Mouse (Mus musculus) midbrain, postnatal 0 days (tissue): ENCODE measurements at regions not wholly inside any gene's neighbourhood (a gene's known extent, or its start where the extent isn't known, plus 50 kb on each side); places are given as distances from the start of the nearest gene placed in this dataset.

Experiments
- ATAC-seq: fragments of 200-750 bp; cut with Nextera tagmentation; 2 replicates; pipeline ENCODE4 v1.8.0; 2017; ENCODE audit warnings: moderate number of reproducible peaks, mild to moderate bottlenecking, moderate TSS enrichment, moderate library complexity; ENCODE audit not compliant: low FRiP score
- DNase-seq: peaks from one replicate; pipeline ENCODE4 v3.0.0-alpha.2; 2015; ENCODE audit warnings: low spot score
- H3K27ac ChIP-seq: fragments of 300-500 bp; sonication (generic); 2 replicates; pipeline ENCODE4 v1.5.1; 2014; ENCODE audit warnings: low read depth, mild to moderate bottlenecking, low read length, mixed read lengths
- H3K27me3 ChIP-seq: fragments of 300-500 bp; sonication (generic); 2 replicates; pipeline ENCODE4 v1.6.1; 2014; ENCODE audit warnings: low read length, control low read depth, mixed read lengths; ENCODE audit not compliant: insufficient read depth
- H3K36me3 ChIP-seq: fragments of 300-500 bp; sonication (generic); 2 replicates; pipeline ENCODE4 v1.6.1; 2014; ENCODE audit warnings: low read length, control low read depth, mixed read lengths; ENCODE audit not compliant: insufficient read depth
- H3K4me1 ChIP-seq: fragments of 300-500 bp; sonication (generic); 2 replicates; pipeline ENCODE4 v1.6.1; 2014; ENCODE audit warnings: mild to moderate bottlenecking, control low read depth, antibody characterized with exemption, low read length, mixed read lengths; ENCODE audit not compliant: insufficient read depth
- H3K4me2 ChIP-seq: fragments of 300-500 bp; sonication (generic); 2 replicates; pipeline ENCODE4 v1.6.1; 2014; ENCODE audit warnings: low read depth, mild to moderate bottlenecking, low read length, mixed read lengths; ENCODE audit not compliant: poor library complexity, severe bottlenecking
- H3K4me3 ChIP-seq: fragments of 300-500 bp; sonication (generic); 2 replicates; pipeline ENCODE4 v1.5.1; 2014; ENCODE audit warnings: low read depth, mild to moderate bottlenecking, low read length, moderate library complexity
- H3K9ac ChIP-seq: fragments of 300-500 bp; sonication (generic); replicated peaks from 2 replicates; pipeline ENCODE4 v1.6.1; 2014; ENCODE audit warnings: mild to moderate bottlenecking, low read length, moderate library complexity, mixed read lengths; ENCODE audit not compliant: poor library complexity, severe bottlenecking
- H3K9me3 ChIP-seq: fragments of 300-500 bp; sonication (generic); 2 replicates; pipeline ENCODE4 v1.6.1; 2016; ENCODE audit warnings: low read length, control low read depth
- CTCF ChIP-seq: IDR thresholded peaks from 2 replicates; pipeline ENCODE4 v1.5.1; 2016; ENCODE audit warnings: antibody characterized with exemption, mild to moderate bottlenecking
- WGBS: fragments of 180-500 bp; shearing (Covaris S2); extraction: QIAGEN DNeasy Blood & Tissue Kit; methylation state at CpG from one replicate; pipeline ENCODE4 v1.1.7; 2014; 5-methylcytosine and 5-hydroxymethylcytosine counted together

GRCm38 (mm10) chr10:104489301-104489700 lies 295.5 kb downstream of the Gm4340 start:
- Histone ChIP-seq H3K9me3 (no peaks in the 10 kb centered on the region), H3K27ac (no peak overlapping the region)
- 79% methylated on average over 4 of the region's 4 CpGs for whole genome bisulfite sequencing

DNA sequence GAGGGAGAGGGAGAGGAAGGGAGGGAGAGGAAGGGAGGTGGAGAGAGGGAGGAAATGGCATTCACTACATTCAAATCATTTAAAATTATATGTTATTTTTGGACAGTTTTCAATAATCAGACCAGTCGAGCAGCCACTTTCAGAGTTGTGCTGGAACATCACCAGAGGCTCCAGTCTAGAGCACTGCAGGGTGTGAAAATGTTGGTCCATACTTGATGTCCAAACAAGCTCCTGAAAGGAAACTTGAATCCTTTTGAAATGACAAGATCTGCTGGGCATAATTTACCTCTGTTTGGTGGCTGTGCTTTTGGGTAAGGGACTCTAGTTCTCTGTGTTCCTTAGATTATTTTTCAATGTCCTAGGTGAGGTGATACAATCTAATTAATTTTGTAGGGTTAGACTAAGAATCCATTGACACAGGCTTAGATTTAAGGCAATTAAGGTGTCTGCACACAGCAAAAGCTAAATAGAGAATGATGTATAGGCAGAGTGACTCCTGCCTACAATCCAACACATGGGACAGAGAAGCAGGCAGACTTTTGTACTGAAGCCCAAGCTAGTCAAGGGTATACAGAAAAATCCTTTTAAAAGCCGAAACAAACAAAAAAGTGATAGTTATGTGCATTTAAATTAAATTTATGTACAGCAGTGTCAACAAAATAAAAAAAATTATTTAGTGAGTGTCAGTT lies 297.2 kb downstream of the Gm4340 start:
- DNase-seq (no peak), ATAC-seq (no peak)
- Histone ChIP-seq H3K27ac (no peak overlapping the region), H3K36me3 (no peaks in the 10 kb centered on the region), H3K27me3 (no peaks in the 10 kb centered on the region), H3K4me2 (no peak overlapping the region), H3K4me1 (no peaks in the 10 kb centered on the region), H3K9me3 (no peaks in the 10 kb centered on the region), H3K4me3 (no peak overlapping the region), H3K9ac (no peak overlapping the region)
- WGBS, result 71% methylated on average over 2 of the region's 2 CpGs
- no peak for TF ChIP-seq CTCF

More at GRCm38 (mm10) chr10:104489301-104489700, 295.5 kb downstream of the Gm4340 start:
- DNase-seq (no peak), ATAC-seq (no peak)
- Histone ChIP-seq H3K4me3 (no peak overlapping the region), H3K36me3 (no peaks in the 10 kb centered on the region), H3K4me1 (no peaks in the 10 kb centered on the region), H3K4me2 (no peak overlapping the region), H3K9ac (no peak overlapping the region), H3K27me3 (no peaks in the 10 kb centered on the region)
- no peak for TF ChIP-seq CTCF
